Mouse (Mus musculus) stomach, embryonic 15.5 days (tissue): ENCODE data around the gene Dhtkd1. TPM values are rescaled to one million over a fixed set of nuclear protein-coding genes. Genes with fewer than 3 reads are reported as not detected.

ENCODE experiments used
- ATAC-seq: fragments of 200-750 bp; cut with Nextera tagmentation; 2 replicates; pipeline ENCODE4 v1.8.0; 2017; ENCODE audit warnings: low read depth, moderate number of reproducible peaks, moderate TSS enrichment; ENCODE audit not compliant: insufficient read depth, low FRiP score
- H3K27ac ChIP-seq: fragments of 300-500 bp; sonication (generic); 2 replicates; pipeline ENCODE4 v1.5.1; 2015; ENCODE audit warnings: mild to moderate bottlenecking, inconsistent platforms
- H3K27me3 ChIP-seq: fragments of 300-500 bp; sonication (generic); replicated peaks from 2 replicates; pipeline ENCODE4 v1.6.1; 2015; ENCODE audit warnings: inconsistent platforms
- H3K36me3 ChIP-seq: fragments of 300-500 bp; sonication (generic); 2 replicates; pipeline ENCODE4 v1.6.1; 2015; ENCODE audit warnings: inconsistent platforms
- H3K4me1 ChIP-seq: fragments of 300-500 bp; sonication (generic); 2 replicates; pipeline ENCODE4 v1.6.1; 2015; ENCODE audit warnings: inconsistent platforms
- H3K4me2 ChIP-seq: fragments of 300-500 bp; sonication (generic); 2 replicates; pipeline ENCODE4 v1.6.1; 2015; ENCODE audit warnings: mild to moderate bottlenecking, inconsistent platforms
- H3K4me3 ChIP-seq: fragments of 300-500 bp; sonication (generic); replicated peaks from 2 replicates; pipeline ENCODE4 v1.5.1; 2015; ENCODE audit warnings: inconsistent platforms
- H3K9ac ChIP-seq: fragments of 300-500 bp; sonication (generic); 2 replicates; pipeline ENCODE4 v1.6.1; 2015; ENCODE audit warnings: inconsistent platforms
- H3K9me3 ChIP-seq: fragments of 300-500 bp; sonication (generic); 2 replicates; pipeline ENCODE4 v1.6.1; 2016; ENCODE audit warnings: inconsistent platforms
- WGBS: fragments of 180-500 bp; shearing (Covaris S2); methylation state at CpG from one replicate; pipeline ENCODE4 v1.1.7; 2015; 5-methylcytosine and 5-hydroxymethylcytosine counted together
- polyA plus RNA-seq: library from polyadenylated mRNA; unstranded; fragments of >200 nt; fragmentation: Nextera tagmentation; extraction: Ambion mirVana; gene quantifications from 2 replicates; pipeline ENCODE4 v1.2.1, GENCODE M21; 2015

Gene Dhtkd1
- polyA plus RNA-seq, 1 experiment from 2014 or later = 3.0 TPM

DNA sequence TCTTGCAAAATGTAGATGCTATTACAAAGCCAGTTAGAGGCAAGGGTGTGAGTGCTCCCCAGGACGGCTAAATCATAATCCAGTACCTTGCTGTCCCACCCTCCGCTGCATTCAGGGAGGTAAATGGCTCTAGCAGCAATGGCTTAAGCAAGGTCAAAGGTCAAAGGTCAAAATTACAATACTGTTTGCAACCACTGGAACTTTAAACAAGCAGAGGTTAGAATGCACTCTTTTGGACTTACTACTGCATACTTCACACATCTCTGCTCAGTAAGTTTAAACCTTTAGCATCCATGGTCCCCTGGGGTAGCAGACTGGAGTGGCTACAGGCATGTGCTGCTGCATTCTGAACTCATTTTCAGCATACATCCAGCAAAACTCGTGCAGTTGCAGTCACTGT is 65.1 kb downstream of the Dhtkd1 start:
- Histone ChIP-seq H3K4me1 (no peaks in the 10 kb centered on the region), H3K4me3 (no peak overlapping the region), H3K36me3 (peaks cover 45% of the 10 kb centered on the region), H3K9ac (no peak overlapping the region), H3K27me3 (no peaks in the 10 kb centered on the region), H3K9me3 (no peaks in the 10 kb centered on the region), H3K27ac (no peak overlapping the region), H3K4me2 (no peak overlapping the region)
- no peak for ATAC-seq
- WGBS = 64% methylated on average over 3 of the region's 3 CpGs

DNA sequence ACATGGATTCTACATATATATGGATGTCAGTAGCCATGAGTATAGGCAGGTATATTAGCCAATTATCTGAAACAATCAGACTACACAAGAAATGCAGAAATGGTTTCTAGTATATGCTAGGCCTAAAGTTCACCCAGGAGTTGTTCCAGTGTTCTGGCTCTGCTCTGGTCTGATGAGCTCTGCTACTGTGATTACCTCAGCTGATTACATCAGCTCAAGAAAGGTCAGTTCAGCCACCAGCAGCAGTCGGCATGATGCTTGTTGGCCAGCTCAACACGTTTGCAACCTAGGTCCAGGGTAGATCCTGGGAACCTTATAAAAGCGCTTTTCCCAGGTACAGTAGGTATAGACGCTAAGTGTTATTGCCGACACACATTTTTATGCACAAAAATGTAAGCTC is 72.8 kb downstream of the Dhtkd1 start:
- Histone ChIP-seq H3K27me3 (no peaks in the 10 kb centered on the region), H3K27ac (no peak overlapping the region), H3K36me3 (peaks cover 40% of the 10 kb centered on the region), H3K4me3 (no peak overlapping the region), H3K9ac (no peak overlapping the region), H3K4me2 (no peak overlapping the region), H3K9me3 (no peaks in the 10 kb centered on the region), H3K4me1 (no peaks in the 10 kb centered on the region)
- 89% methylated on average over 5 of the region's 5 CpGs for WGBS
- ATAC-seq = no peak

DNA sequence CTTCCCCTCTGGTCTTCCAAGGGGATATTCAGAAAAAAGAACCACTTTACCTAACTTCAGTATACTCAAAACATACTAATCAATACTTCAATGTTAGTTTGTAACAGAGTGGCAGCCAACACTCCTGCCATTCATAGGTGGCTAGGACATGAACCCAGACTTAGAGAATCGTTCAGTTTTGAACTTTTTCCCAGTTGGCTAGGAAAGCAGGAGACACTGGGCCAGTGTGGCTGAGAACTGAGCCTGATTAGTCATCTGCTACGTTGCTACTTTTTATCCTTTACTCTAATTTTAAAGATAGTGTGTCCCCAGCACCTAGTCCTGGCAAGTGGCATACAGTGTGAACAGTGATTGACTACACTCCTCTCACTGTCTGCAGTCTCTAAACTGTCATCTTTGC is 74.9 kb downstream of the Dhtkd1 start:
- Histone ChIP-seq H3K4me2 (no peak overlapping the region), H3K9ac (no peak overlapping the region), H3K27ac (no peak overlapping the region), H3K4me1 (no peaks in the 10 kb centered on the region), H3K36me3 (peaks cover 39% of the 10 kb centered on the region), H3K9me3 (no peaks in the 10 kb centered on the region), H3K27me3 (no peaks in the 10 kb centered on the region), H3K4me3 (no peak overlapping the region)
- WGBS = 87% methylated on average over 2 of the region's 2 CpGs
- ATAC-seq = no peak

DNA sequence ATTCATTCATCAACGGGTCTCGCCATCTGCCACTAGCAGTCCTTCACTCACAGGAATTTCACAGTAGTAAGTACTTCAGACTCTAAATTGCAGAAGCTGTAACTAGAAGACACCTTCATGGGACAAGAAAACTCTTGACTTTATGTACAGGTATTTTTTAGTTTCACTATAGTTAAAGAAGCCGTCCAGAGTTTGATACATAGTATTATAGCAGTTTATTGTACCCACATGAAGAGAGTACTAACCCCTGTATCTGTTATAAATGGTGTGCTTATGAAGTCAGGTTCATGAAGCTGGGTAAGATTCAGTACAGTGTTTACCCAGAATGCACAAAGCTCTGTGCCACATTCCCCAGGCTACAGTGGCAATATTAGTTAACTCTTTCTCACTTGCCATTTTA is 79.8 kb downstream of the Dhtkd1 start, which contains the start of gene Gm13199:
Gm13199 (minus strand) TSS at position 101 of the 400 bp plus-strand sequence.
- H3K9ac ChIP-seq = no peak within 1 kb of the TSS
- H3K4me2 ChIP-seq = no peak within 1 kb of the TSS
- no peak within 1 kb of the TSS for H3K27ac ChIP-seq
- ATAC-seq = no peak
- H3K36me3 ChIP-seq = peaks cover 46% of the 10 kb centered on the region
- 92% methylated on average over 3 of the region's 3 CpGs for WGBS
- no peaks in the 10 kb centered on the region for H3K4me1 ChIP-seq
- H3K9me3 ChIP-seq = no peaks in the 10 kb centered on the region
- no peak within 1 kb of the TSS for H3K4me3 ChIP-seq
- H3K27me3 ChIP-seq = no peaks in the 10 kb centered on the region

DNA sequence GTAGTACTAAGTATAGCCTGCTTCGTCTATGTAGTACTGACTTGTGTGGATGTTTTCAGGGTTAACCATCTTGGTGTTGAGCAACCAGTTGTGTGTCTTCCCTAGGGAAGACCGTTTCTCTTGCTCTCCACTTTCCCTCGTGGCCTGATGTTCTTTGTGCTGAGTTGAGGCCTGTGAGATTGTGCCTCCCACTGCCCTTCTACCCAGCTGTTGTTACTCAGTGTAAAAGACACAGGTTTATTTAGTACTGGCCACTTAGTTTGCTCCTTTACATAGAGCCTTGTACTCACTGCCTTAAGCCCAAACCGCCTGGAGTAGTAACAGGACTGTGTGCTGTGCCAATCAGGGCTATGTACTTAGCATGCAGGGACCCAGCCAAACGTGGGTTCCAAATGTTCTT is 90.7 kb downstream of the Dhtkd1 start:
- no peak overlapping the region for H3K27ac ChIP-seq
- H3K9me3 ChIP-seq = no peaks in the 10 kb centered on the region
- WGBS = 72% methylated on average over 5 of the region's 5 CpGs
- H3K36me3 ChIP-seq = no peaks in the 10 kb centered on the region; the same call in 1 of the 2 replicates
- H3K4me1 ChIP-seq = peaks cover 3% of the 10 kb centered on the region; the same call in 1 of the 2 replicates
- no peak overlapping the region for H3K9ac ChIP-seq
- no peak overlapping the region for H3K4me3 ChIP-seq
- no peaks in the 10 kb centered on the region for H3K27me3 ChIP-seq
- no peak overlapping the region for H3K4me2 ChIP-seq
- no peak for ATAC-seq

DNA sequence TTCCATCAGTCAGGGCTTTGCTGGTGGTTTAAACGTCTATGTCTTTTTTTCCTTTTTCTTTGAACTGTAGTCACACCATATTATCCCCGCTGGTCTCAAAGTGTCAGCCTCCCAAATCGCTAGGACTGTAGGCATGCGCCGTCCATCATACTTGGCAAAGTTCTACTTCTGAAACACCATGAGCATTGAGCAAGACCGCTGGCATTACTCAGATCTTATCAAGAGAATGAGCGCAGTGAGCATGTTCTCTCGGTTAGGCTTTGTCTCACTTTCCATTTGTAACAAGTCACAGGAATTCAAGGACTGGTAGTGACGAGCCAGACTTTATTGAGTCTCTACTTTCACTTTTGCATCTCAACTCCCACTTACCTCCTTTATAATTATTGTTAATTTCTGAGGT is 91.5 kb downstream of the Dhtkd1 start:
- Histone ChIP-seq H3K36me3 (no peaks in the 10 kb centered on the region; the same call in 1 of the 2 replicates), H3K4me1 (peaks cover 6% of the 10 kb centered on the region; the same call in 1 of the 2 replicates), H3K4me3 (no peak overlapping the region), H3K9me3 (no peaks in the 10 kb centered on the region), H3K27ac (no peak overlapping the region), H3K27me3 (no peaks in the 10 kb centered on the region), H3K9ac (no peak overlapping the region), H3K4me2 (no peak overlapping the region)
- no peak for ATAC-seq
- 89% methylated on average over 9 of the region's 9 CpGs for WGBS

Other genes with a start within 250 kb of the Dhtkd1 start
- gene Camk1d, start 228.3 kb downstream of the Dhtkd1 start, polyA plus RNA-seq = 17.9 and 18.4 TPM in 2 replicates
- 72.9 and 76.4 TPM in 2 replicates for gene Nudt5, start 97.8 kb downstream of the Dhtkd1 start, polyA plus RNA-seq
- 277 and 297 TPM in 2 replicates for gene Cdc123, start 97.6 kb downstream of the Dhtkd1 start, polyA plus RNA-seq
- gene Gm13199, start 79.9 kb downstream of the Dhtkd1 start, polyA plus RNA-seq = 1.0 and 1.6 TPM in 2 replicates
- gene Sec61a2, start 47.4 kb downstream of the Dhtkd1 start, polyA plus RNA-seq = 67.5 and 77.9 TPM in 2 replicates
- gene Upf2, start 8.7 kb upstream of the Dhtkd1 start, polyA plus RNA-seq = 9.5 and 10.2 TPM in 2 replicates
- gene Proser2, start 187.4 kb upstream of the Dhtkd1 start, polyA plus RNA-seq = 29.0 and 32.8 TPM in 2 replicates